Mouse (Mus musculus) brain, embryonic 14.5 days (tissue): ENCODE measurements around the gene Ccdc9b. TPM values are rescaled to one million over a fixed set of nuclear protein-coding genes. Genes with fewer than 3 reads are reported as not detected.
A peak's percentile ranks its signal among the peaks of the same experiment; 100 is the strongest.

ENCODE experiments used
- DNase-seq: peaks from one replicate; pipeline ENCODE4 v3.0.0-alpha.2; 2011; ENCODE audit warnings: low read depth
- CTCF ChIP-seq: fragments of 200-500 bp; IDR thresholded peaks from 2 replicates; pipeline ENCODE4 v1.5.1; 2012; ENCODE audit warnings: inconsistent platforms, mild to moderate bottlenecking, moderate library complexity, borderline replicate concordance; ENCODE audit not compliant: insufficient read depth, insufficient read length; ENCODE audit errors: extremely low read depth
- POLR2A ChIP-seq: fragments of 200-500 bp; IDR thresholded peaks from 2 replicates; pipeline ENCODE4 v1.6.1; 2012; ENCODE audit warnings: mild to moderate bottlenecking, inconsistent platforms, borderline replicate concordance; ENCODE audit not compliant: poor library complexity, insufficient read depth, insufficient read length, severe bottlenecking; ENCODE audit errors: extremely low read depth
- polyA plus RNA-seq: library from polyadenylated mRNA; depleted of rRNA; stranded (reverse); fragments of >200 nt; gene quantifications from 2 replicates; pipeline ENCODE4 v1.2.3, GENCODE M21; 2012

The Ccdc9b gene
- polyA plus RNA-seq, 1 experiment: 2.3 TPM

GRCm38 (mm10) chr2:118790551-118791525 is 28.4 kb upstream of the Ccdc9b start:
- TF ChIP-seq POLR2A: no peak
- TF ChIP-seq CTCF: peak; percentile 66

GRCm38 (mm10) chr2:118790221-118790550 is 27.7 kb upstream of the Ccdc9b start:
- TF ChIP-seq POLR2A (no peak), CTCF (no peak)
- DNase-seq: no peak

More at GRCm38 (mm10) chr2:118790551-118791525, 28.4 kb upstream of the Ccdc9b start:
- DNase-seq: peak; percentile 71

- peak; percentile 69 for DNase-seq
- TF ChIP-seq POLR2A: no peak
- no peak for TF ChIP-seq CTCF
Observed at GRCm38 (mm10) chr2:118789501-118789900, 27.0 kb upstream of the Ccdc9b start.

DNA sequence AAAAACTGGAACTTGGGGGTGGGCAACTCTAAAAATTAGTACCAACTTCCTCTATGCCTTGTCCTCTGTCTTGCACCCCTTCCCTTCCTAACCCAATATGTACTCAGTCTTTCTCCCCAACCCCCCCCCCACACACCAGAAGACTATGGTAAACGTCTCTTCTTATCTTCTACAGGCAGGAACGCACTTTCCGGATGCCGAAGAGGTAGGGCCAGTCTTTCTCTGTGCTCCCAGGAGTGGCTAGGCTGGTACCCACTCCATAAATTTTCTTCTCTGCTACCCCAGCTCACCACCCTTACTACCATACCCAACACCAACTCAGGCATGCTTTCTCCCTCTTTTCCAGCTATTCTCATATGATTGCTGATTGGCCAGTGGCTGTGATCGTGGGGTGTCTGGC is 24.1 kb upstream of the Ccdc9b start:
- no peak for TF ChIP-seq CTCF
- DNase-seq: no peak

DNA sequence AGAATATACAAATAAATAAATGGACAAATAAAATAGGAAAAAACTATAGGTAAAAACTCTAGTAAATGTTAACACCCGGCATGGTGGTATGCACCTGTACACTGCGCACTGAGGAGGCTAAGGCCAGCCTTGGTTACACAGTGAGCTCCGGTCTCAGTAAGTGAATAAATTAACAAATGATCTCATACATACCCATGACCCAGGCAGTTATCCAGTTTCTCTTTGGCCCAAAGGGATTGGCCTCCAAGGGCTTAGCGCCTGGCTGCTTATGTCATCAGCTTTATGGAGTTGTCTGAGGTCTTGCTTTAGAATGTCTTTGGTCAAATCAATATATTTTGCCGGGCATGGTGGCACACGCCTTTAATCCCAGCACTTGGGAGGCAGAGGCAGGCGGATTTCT is 21.2 kb upstream of the Ccdc9b start:
- no peak for DNase-seq
- TF ChIP-seq CTCF: no peak
- TF ChIP-seq POLR2A: no peak

DNA sequence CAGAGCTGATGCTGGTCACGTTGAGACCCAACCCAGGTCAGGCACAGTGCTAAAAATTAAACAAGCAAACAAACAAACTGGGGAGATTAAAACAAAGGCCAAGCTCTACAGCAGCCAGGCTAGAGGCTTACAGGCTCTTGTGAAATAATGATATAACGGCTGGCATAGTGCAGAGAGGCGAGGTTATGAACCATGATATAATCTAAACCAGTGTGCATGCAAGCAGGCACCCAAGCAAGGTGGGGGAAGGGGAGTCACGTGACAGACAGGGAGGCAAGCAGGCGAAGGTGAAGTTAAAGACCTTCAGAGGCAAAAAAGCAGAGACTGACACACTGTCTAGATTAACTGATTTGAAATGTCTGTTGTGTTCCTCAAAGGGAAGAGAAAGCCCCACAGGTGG is 20.6 kb upstream of the Ccdc9b start:
- TF ChIP-seq CTCF (no peak), POLR2A (no peak)
- no peak for DNase-seq

GRCm38 (mm10) chr2:118782303-118782702 is 19.8 kb upstream of the Ccdc9b start:
- TF ChIP-seq POLR2A (no peak), CTCF (no peak)
- no peak for DNase-seq

DNA sequence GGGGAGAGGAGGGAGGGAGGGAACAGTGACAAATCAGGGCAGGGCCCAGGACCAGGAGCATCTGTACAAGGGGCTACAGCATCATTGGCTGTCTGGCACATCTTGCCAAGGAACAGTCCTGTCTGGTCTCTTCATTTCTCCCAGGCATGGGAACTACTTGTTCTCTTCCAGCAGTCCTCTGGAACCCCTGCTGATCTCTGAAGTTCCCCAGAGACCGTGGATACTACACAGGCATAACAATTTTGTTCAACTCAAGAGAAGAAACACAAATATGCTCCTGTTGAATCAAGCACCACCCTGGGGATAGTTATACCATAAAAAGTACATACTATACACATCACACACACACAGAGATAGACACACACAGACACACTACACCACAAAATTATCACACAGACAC is 18.7 kb upstream of the Ccdc9b start:
- no peak for DNase-seq
- TF ChIP-seq POLR2A (no peak), CTCF (no peak)

DNA sequence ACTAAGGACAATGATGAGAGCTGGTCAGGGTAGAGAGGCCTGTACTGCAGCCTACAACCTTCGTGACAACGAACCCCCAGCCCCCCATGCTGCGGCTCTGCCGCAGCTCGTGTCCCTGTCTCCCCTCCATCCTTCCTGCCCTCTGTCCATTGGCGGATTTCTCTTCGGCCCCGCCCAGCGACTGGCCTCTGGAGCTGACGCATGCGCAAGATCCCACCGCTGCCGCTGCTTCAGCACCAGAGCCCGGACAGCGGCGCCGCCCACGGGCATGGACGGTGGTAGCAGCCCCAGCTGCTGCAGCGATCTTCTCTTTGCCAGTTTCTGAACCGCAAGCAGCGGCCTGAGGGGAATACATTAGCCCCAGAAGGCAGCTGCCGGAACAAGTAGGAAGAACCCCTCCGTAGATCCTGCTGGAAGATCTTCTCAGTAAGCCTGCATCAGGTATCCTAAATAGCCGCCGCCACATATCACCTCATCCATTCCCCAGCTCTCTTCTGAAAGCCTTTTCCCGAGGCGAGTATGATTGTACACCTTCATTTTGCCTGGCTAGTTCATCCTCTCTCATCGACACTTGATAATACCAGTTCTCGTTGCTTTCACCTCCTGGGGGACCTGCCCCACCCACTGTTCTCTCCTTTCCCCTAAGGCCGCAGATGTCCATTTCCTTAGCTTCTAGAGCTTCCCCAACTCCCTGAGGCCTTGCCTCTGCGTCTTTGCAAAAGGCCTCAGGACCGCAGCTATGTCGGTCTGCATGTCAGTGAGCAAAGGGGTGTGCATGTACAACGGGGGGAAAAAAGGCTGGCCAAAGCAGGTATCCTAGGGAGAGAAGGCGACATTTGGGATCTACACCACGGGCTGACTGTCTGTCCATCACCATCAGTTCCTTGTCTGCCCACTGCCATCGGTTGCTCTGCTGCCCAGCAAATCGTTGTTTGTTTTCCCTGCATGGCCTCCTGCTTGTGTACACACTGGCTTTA is 17.3 kb upstream of the Ccdc9b start, which contains the start of gene Disp2:
Gene Disp2, plus strand, starts transcription at position 216 of the 977 bp plus-strand sequence.
- peak; percentile 29; the same call in 1 of the 2 replicates for TF ChIP-seq CTCF
- TF ChIP-seq POLR2A: peak; percentile 53; the same call in 1 of the 2 replicates
- DNase-seq: peak; percentile 98

DNA sequence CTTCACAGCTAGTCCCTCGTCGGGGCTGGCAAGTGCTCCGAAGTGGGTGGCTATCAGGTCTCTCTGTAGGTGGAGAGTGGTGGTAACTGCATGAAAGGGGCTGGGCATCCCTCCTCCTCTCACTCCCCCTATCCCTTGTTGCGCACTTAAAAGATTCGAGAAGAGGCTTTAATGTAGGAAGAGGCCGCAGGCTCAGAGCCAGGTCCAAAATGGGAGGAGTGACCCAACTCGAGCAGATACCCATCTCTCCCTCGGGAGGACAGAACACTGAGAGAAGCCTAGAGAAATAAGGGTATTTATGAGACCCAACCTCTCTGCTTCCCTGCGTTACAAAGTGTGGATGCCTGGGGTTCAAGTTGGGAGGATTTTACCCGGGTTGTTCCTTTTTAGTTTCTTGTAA is 16.6 kb upstream of the Ccdc9b start:
- DNase-seq: peak; percentile 47
- TF ChIP-seq POLR2A: no peak
- no peak for TF ChIP-seq CTCF

GRCm38 (mm10) chr2:118778418-118778817 is 16.0 kb upstream of the Ccdc9b start:
- TF ChIP-seq POLR2A (no peak), CTCF (no peak)
- no peak for DNase-seq

DNA sequence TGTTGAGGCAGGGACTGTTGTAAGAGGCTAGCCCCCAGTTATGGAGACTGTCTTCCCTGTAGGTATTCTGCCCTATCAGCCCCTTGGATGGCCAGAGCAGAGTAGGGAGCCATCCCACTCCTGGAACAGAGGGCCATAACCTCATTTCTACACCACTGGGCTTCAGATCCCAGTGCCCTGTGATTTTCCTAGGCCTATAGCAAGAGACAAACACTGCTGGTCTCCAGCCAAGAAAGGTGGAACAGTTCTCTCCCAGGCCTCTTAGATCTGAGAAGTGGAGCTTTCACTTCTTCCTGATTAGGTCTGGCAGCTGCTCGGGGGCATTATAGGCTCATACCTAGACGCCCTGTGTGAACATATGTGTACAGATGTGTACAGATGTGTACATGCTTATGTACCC is 13.8 kb upstream of the Ccdc9b start:
- no peak for TF ChIP-seq POLR2A
- TF ChIP-seq CTCF: no peak
- DNase-seq: no peak
